Mouse (Mus musculus): ENCODE data around the gene Vmn2r24.
"Not testable (repeated sequence)": the region's sequence is repeated elsewhere in the genome, so short reads cannot be mapped to it uniquely, and the experiment has no call there.

Vmn2r24 gene

GRCm38 (mm10) chr6:123778579-123778978, at the start of gene Vmn2r24:
Gene Vmn2r24, plus strand, starts transcription at chr6:123778879.
- DNase-seq (ENCODE audit: low spot score in 2 of 2): no peak

GRCm38 (mm10) chr6:123770031-123770430, 8.6 kb upstream of the Vmn2r24 start:
- no peak for DNase-seq (ENCODE audit: low spot score in 2 of 2)

GRCm38 (mm10) chr6:123784857-123785256, 6.2 kb downstream of the Vmn2r24 start:
- no peak for DNase-seq (ENCODE audit: low spot score in 2 of 2)

GRCm38 (mm10) chr6:123793746-123794145, 15.1 kb downstream of the Vmn2r24 start:
- no peak for DNase-seq (ENCODE audit: low spot score in 2 of 2)

GRCm38 (mm10) chr6:123810291-123810690, 31.6 kb downstream of the Vmn2r24 start:
- not testable (repeated sequence) for DNase-seq (ENCODE audit: low spot score in 2 of 2)

GRCm38 (mm10) chr6:123819951-123820350, 41.3 kb downstream of the Vmn2r24 start:
- no peak for DNase-seq (ENCODE audit: low spot score in 2 of 2)

- DNase-seq (ENCODE audit: low spot score in 2 of 2): not testable (repeated sequence)
These were observed 74.7 kb downstream of the Vmn2r24 start, which contains the start of gene Vmn2r25 for GRCm38 (mm10) chr6:123853363-123853762. Gene Vmn2r25, minus strand, starts transcription at chr6:123853463.

Measured in left cerebral cortex, adult 9 months (tissue).